Mouse (Mus musculus) forelimb bud, embryonic 11.5 days (tissue): ENCODE measurements at regions not wholly inside any gene's neighbourhood (a gene's known extent, or its start where the extent isn't known, plus 50 kb on each side); places are given as distances from the start of the nearest gene placed in this dataset.
A peak's percentile ranks its signal among the peaks of the same experiment; 100 is the strongest.

Experiments used
- DNase-seq: peaks from one replicate; pipeline ENCODE4 v3.0.0-alpha.2; 2012; ENCODE audit warnings: low read depth, low spot score

DNA sequence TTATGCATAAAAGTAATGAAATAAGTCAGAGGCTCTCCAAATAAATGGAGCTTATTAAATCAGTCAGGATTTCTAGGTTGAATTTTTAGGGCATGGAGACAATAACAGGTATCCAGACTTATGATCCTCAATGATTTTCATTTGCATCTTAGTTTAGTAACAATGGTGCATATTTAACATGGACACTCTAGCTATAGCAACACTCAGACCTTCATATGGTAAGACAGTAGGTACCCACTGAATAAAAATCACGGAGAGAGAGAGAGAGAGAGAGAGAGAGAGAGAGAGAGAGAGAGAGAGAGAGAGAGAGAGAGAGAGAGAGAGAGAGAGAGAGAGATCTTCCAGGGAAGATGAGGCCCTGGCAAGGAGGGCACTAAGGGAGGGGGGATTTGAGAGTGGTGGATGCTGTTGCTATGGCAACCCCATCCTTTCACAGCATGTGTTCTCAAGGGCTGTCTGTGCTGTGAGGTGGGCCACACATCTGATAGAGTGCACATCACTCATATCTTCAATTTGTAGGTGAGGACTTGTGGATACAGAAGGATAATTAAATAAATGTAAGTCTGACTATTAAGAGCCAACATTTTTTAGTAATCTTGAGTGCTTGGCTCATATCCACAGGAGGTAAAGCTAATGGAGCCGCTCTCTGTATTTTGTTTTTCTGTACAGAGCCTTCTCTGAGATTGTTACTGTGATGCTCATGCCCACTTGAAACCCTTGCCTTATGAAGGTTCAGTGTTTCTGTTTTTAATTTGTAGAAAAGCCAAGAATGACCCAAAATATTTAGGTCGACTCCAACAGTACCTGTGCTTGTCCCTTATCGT is 227.7 kb downstream of the Otor start:
- DNase-seq: no peak

DNA sequence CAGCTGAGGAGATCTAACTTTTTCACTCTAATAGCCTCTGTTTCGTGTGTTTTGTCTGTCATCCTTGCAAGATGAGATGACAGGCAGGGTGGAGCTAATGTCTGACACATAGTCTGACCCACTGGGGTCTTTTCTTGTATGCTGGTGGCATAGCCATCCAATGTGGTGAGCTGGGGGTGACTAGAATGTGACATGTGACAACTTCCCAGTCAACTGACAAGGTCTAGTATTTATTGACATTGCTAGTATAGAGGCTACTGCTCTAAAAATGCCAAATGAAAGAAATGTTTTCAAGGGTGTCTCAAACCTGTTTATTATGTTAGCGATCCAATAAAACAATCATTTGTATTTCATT is 228.3 kb downstream of the Otor start:
- no peak for DNase-seq

DNA sequence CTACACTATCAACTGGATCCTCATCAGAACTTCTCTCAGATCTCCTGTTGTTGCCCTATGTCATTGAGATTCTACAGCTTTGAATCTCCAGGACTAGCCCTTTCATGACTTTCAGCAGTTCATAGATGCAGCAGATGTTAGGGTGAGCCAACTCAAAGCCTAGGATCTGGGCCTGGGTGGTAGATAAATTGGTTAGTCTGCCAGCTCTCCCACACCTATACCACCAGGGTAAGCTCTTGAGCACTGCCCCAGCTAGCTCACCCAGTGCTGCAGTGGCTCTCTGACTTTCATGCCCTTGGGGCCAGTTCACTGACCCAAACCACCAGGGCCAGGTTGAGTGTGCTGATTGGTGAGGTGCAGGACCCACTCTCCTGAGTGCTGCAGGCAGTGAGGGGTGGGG is 220.5 kb upstream of the Pcsk2 start:
- DNase-seq: no peak

DNA sequence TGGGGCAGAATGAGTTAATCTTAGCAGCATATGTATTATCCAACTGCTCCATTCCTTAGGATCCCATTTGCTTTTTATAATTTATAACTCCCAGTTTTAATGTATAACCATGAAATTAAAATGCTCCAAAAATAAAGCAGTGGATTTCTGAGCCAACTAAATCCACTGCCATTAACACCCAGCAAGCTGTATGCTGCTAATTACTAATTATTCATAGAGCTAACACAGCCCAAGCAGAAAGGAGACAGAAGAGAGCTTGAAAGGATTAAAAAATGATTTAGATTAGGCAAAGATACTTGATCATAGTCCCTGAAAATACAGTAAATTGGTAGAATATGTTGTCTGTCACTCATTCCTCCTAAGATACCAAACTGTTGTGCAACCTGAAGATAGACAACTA is 213.9 kb upstream of the Pcsk2 start:
- no peak for DNase-seq

DNA sequence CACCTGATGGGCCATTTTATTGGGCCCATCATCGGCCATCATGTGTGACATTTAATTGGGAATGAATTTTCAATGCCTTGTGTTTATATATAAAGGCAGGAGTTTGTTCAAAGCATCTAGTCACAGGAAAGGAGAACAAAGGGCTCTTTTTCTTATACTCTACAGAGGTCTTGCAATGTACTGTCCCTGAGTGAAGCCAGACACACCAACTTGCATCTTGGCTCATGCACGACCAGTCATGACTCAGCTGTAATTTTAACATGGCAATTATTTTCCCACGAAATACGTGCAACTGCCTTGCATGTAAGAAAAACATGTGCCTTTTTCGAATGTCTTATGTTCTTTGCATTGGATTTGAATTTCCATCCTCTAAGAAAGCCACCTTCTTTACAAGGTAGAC is 205.6 kb upstream of the Pcsk2 start:
- DNase-seq: peak; percentile 17

DNA sequence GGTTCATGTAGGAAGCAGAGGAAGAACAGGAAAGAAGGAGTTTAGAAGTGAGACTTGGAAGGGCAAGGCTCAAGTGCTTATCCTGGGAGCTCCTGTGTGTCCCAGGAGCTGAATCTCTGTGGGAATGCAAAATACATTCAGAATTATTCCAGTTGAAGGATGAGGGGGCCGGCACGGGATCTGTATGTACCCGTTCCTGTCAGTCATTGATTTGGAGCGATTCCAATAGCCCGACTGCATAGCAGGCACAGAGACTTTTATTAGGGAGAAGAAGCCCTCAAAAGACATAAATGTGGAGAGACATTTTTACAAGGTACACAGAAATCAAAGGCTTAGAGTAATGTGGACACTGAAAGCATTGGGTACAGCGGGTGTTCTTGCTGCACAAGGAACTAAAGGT is 181.8 kb upstream of the Pcsk2 start:
- no peak for DNase-seq

DNA sequence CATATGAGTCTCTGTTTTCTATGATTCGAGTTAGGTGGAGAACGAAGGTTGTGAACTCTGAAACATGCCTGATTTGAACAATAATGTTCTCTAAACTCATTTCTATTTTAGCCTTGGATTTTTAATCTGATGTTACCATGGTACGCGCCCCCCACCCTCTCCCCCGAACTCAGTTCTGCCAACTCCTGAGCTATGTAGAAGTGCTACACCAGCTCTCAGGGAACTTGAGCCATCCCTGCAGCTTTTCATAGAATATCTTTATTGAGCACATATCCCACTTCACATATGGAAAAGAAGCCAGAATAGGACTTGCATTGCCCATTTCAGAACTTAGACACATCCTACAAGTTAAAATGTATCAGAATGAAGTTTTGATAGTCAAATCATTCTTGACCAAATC is 180.0 kb upstream of the Pcsk2 start:
- no peak for DNase-seq
